Mouse (Mus musculus): ENCODE results near the gene Il4i1. TPM values are rescaled to one million over a fixed set of nuclear protein-coding genes. Genes with fewer than 3 reads are reported as not detected.

The Il4i1 gene
- polyA plus RNA-seq, 1 experiment from 2014 or later = 2.9 TPM

- ATAC-seq (replicated peaks; ENCODE audit: low FRiP score) = no peak
- peaks cover 14% of the 10 kb centered on the region for H3K36me3 ChIP-seq (ENCODE audit: control insufficient read depth, insufficient read depth, low read length)
- peaks cover 32% of the 10 kb centered on the region for H3K4me1 ChIP-seq (replicated peaks; ENCODE audit: control insufficient read depth, insufficient read depth, low read length)
- peak overlapping the region; percentile 97 for H3K27ac ChIP-seq (ENCODE audit: low read depth, low read length)
- H3K4me2 ChIP-seq = peak overlapping the region; percentile 99
- DNase-seq (ENCODE audit: low spot score) = peak; percentile 32
- peak overlapping the region; percentile 96 for H3K9ac ChIP-seq (ENCODE audit: low read depth, low read length)
- no peaks in the 10 kb centered on the region for H3K9me3 ChIP-seq (ENCODE audit: control insufficient read depth, low read length)
- WGBS = 38% methylated on average over 14 of the region's 14 CpGs
- H3K27me3 ChIP-seq (replicated peaks; ENCODE audit: control insufficient read depth, insufficient read depth, low read length) = no peaks in the 10 kb centered on the region
- H3K4me3 ChIP-seq (ENCODE audit: low read depth, low read length) = peak overlapping the region; percentile 88
Observed at GRCm38 (mm10) chr7:44814952-44815553, 1.1 kb upstream of the Il4i1 start.

- ATAC-seq (replicated peaks; ENCODE audit: low FRiP score) = peak; percentile 24
- DNase-seq (ENCODE audit: low spot score) = no peak
- Histone ChIP-seq H3K36me3 (ENCODE audit: control insufficient read depth, insufficient read depth, low read length) (peaks cover 19% of the 10 kb centered on the region), H3K4me3 (ENCODE audit: low read depth, low read length) (peak within 1 kb of the TSS; percentile 88), H3K9me3 (ENCODE audit: control insufficient read depth, low read length) (no peaks in the 10 kb centered on the region), H3K9ac (ENCODE audit: low read depth, low read length) (peak within 1 kb of the TSS; percentile 96), H3K4me1 (replicated peaks; ENCODE audit: control insufficient read depth, insufficient read depth, low read length) (peaks cover 46% of the 10 kb centered on the region), H3K27me3 (replicated peaks; ENCODE audit: control insufficient read depth, insufficient read depth, low read length) (no peaks in the 10 kb centered on the region), H3K4me2 (peak within 1 kb of the TSS; percentile 99), H3K27ac (ENCODE audit: low read depth, low read length) (peak within 1 kb of the TSS; percentile 97)
- WGBS = under 1% methylated on average over 51 of the region's 57 CpGs
Observed at GRCm38 (mm10) chr7:44816470-44817021, 359 bp downstream of the Il4i1 start, which contains the start of gene Atf5. Gene Atf5, minus strand, starts transcription at chr7:44816658.

- H3K9me3 ChIP-seq (ENCODE audit: control insufficient read depth, low read length) = no peaks in the 10 kb centered on the region
- 17% methylated on average over 3 of the region's 3 CpGs for WGBS
- H3K27ac ChIP-seq (ENCODE audit: low read depth, low read length) = peak overlapping the region; percentile 97
- ATAC-seq (replicated peaks; ENCODE audit: low FRiP score) = no peak
- DNase-seq (ENCODE audit: low spot score) = no peak
- H3K36me3 ChIP-seq (ENCODE audit: control insufficient read depth, insufficient read depth, low read length) = peaks cover 16% of the 10 kb centered on the region
- H3K4me1 ChIP-seq (replicated peaks; ENCODE audit: control insufficient read depth, insufficient read depth, low read length) = peaks cover 51% of the 10 kb centered on the region
- H3K9ac ChIP-seq (ENCODE audit: low read depth, low read length) = peak overlapping the region; percentile 96
- H3K4me3 ChIP-seq (ENCODE audit: low read depth, low read length) = peak overlapping the region; percentile 88
- peak overlapping the region; percentile 99 for H3K4me2 ChIP-seq
- H3K27me3 ChIP-seq (replicated peaks; ENCODE audit: control insufficient read depth, insufficient read depth, low read length) = no peaks in the 10 kb centered on the region
Observed at GRCm38 (mm10) chr7:44817441-44817840, 1.3 kb downstream of the Il4i1 start.

GRCm38 (mm10) chr7:44818164-44818563 is 2.0 kb downstream of the Il4i1 start:
- 37% methylated on average over 2 of the region's 2 CpGs for WGBS
- Histone ChIP-seq H3K4me1 (replicated peaks; ENCODE audit: control insufficient read depth, insufficient read depth, low read length) (peaks cover 58% of the 10 kb centered on the region), H3K27me3 (replicated peaks; ENCODE audit: control insufficient read depth, insufficient read depth, low read length) (no peaks in the 10 kb centered on the region), H3K36me3 (ENCODE audit: control insufficient read depth, insufficient read depth, low read length) (peaks cover 15% of the 10 kb centered on the region), H3K4me3 (ENCODE audit: low read depth, low read length) (peak overlapping the region; percentile 88), H3K9me3 (ENCODE audit: control insufficient read depth, low read length) (no peaks in the 10 kb centered on the region), H3K9ac (ENCODE audit: low read depth, low read length) (peak overlapping the region; percentile 96; the same call in 1 of the 2 replicates), H3K27ac (ENCODE audit: low read depth, low read length) (peak overlapping the region; percentile 2), H3K4me2 (peak overlapping the region; percentile 99)
- DNase-seq (ENCODE audit: low spot score) = peak; percentile 27
- ATAC-seq (replicated peaks; ENCODE audit: low FRiP score) = no peak

DNA sequence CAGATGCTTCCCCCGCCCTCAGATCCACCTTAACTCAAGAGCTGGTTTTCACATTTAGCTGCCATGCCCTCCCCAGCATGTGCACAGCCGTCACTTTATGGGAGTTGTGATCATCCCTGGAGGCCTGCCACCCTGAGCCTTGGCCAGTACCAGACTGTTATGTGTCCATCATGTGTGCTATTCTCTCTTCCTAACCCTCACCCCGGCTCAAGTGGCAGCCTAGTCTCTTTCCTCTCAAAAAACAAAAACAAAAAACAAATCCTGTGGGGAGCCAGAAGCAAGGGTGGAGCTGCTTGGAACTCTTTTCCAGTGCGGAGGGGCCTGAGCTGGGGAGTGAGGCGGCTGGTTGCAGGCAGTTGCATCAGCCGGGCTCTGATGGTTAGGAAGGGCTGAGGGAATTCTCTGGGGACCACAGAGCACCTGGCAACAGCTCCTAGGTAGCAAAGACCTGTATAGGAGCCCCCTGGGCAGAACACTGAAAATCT is 2.6 kb downstream of the Il4i1 start:
- Histone ChIP-seq H3K9me3 (ENCODE audit: control insufficient read depth, low read length) (no peaks in the 10 kb centered on the region), H3K9ac (ENCODE audit: low read depth, low read length) (peak overlapping the region; percentile 49), H3K27me3 (replicated peaks; ENCODE audit: control insufficient read depth, insufficient read depth, low read length) (no peaks in the 10 kb centered on the region), H3K4me1 (replicated peaks; ENCODE audit: control insufficient read depth, insufficient read depth, low read length) (peaks cover 64% of the 10 kb centered on the region), H3K4me2 (peak overlapping the region; percentile 99), H3K4me3 (ENCODE audit: low read depth, low read length) (peak overlapping the region; percentile 88), H3K27ac (ENCODE audit: low read depth, low read length) (peak overlapping the region; percentile 2), H3K36me3 (ENCODE audit: control insufficient read depth, insufficient read depth, low read length) (peaks cover 12% of the 10 kb centered on the region)
- DNase-seq (ENCODE audit: low spot score) = peak; percentile 45
- ATAC-seq (replicated peaks; ENCODE audit: low FRiP score) = no peak
- 45% methylated on average over 6 of the region's 6 CpGs for WGBS

- H3K27ac ChIP-seq (ENCODE audit: low read depth, low read length) = peak overlapping the region; percentile 2
- no peaks in the 10 kb centered on the region for H3K9me3 ChIP-seq (ENCODE audit: control insufficient read depth, low read length)
- H3K4me2 ChIP-seq = peak overlapping the region; percentile 99
- ATAC-seq (replicated peaks; ENCODE audit: low FRiP score) (no peak), DNase-seq (ENCODE audit: low spot score) (no peak)
- 83% methylated on average over 2 of the region's 2 CpGs for WGBS
- peaks cover 11% of the 10 kb centered on the region; the same call in 1 of the 2 replicates for H3K36me3 ChIP-seq (ENCODE audit: control insufficient read depth, insufficient read depth, low read length)
- no peaks in the 10 kb centered on the region for H3K27me3 ChIP-seq (replicated peaks; ENCODE audit: control insufficient read depth, insufficient read depth, low read length)
- H3K9ac ChIP-seq (ENCODE audit: low read depth, low read length) = peak overlapping the region; percentile 49
- H3K4me1 ChIP-seq (replicated peaks; ENCODE audit: control insufficient read depth, insufficient read depth, low read length) = peaks cover 68% of the 10 kb centered on the region
- H3K4me3 ChIP-seq (ENCODE audit: low read depth, low read length) = peak overlapping the region; percentile 88
Observed at GRCm38 (mm10) chr7:44819391-44819790, 3.2 kb downstream of the Il4i1 start.

DNA sequence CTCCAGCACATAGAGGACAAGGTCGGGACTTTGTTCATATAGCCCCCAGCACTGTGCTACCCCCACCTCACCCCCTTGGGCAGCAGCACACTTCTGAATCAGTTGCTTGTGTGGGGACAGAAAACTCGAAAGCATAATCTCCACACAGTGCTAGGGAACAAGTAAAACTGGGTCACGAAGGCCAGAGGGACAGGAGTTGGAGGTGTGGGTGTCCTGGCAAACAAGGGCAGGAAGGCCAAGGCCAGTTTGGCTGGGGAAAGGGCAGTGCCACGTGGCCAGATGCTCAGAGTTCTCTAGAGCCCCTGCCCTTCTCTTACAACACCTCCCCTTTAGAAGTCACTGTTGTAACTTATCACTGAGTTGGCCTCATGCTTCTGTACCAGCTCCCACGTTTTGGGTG is 3.7 kb downstream of the Il4i1 start:
- Histone ChIP-seq H3K4me1 (replicated peaks; ENCODE audit: control insufficient read depth, insufficient read depth, low read length) (peaks cover 71% of the 10 kb centered on the region), H3K27me3 (replicated peaks; ENCODE audit: control insufficient read depth, insufficient read depth, low read length) (no peaks in the 10 kb centered on the region), H3K4me2 (peak overlapping the region; percentile 99), H3K9ac (ENCODE audit: low read depth, low read length) (peak overlapping the region; percentile 49), H3K36me3 (ENCODE audit: control insufficient read depth, insufficient read depth, low read length) (peaks cover 14% of the 10 kb centered on the region; the same call in 1 of the 2 replicates), H3K27ac (ENCODE audit: low read depth, low read length) (peak overlapping the region; percentile 2), H3K9me3 (ENCODE audit: control insufficient read depth, low read length) (no peaks in the 10 kb centered on the region), H3K4me3 (ENCODE audit: low read depth, low read length) (peak overlapping the region; percentile 88)
- 57% methylated on average over 5 of the region's 5 CpGs for WGBS
- ATAC-seq (replicated peaks; ENCODE audit: low FRiP score) = no peak
- peak; percentile 27 for DNase-seq (ENCODE audit: low spot score)

- Histone ChIP-seq H3K9me3 (ENCODE audit: control insufficient read depth, low read length) (no peaks in the 10 kb centered on the region), H3K4me1 (replicated peaks; ENCODE audit: control insufficient read depth, insufficient read depth, low read length) (peaks cover 67% of the 10 kb centered on the region), H3K9ac (ENCODE audit: low read depth, low read length) (peak overlapping the region; percentile 23; the same call in 1 of the 2 replicates), H3K4me2 (peak overlapping the region; percentile 99), H3K27ac (ENCODE audit: low read depth, low read length) (no peak overlapping the region), H3K27me3 (replicated peaks; ENCODE audit: control insufficient read depth, insufficient read depth, low read length) (no peaks in the 10 kb centered on the region), H3K4me3 (ENCODE audit: low read depth, low read length) (no peak overlapping the region), H3K36me3 (ENCODE audit: control insufficient read depth, insufficient read depth, low read length) (peaks cover 18% of the 10 kb centered on the region)
- ATAC-seq (replicated peaks; ENCODE audit: low FRiP score) (no peak), DNase-seq (ENCODE audit: low spot score) (no peak)
- 79% methylated on average over 3 of the region's 3 CpGs for WGBS
Observed at GRCm38 (mm10) chr7:44820525-44820924, 4.3 kb downstream of the Il4i1 start.
